In genomic region chr6:23835552-23835951, GRCm38 (mm10) we compare ENCODE assay signal across 20 mouse cellular contexts. TPM values are rescaled to one million over a fixed set of nuclear protein-coding genes. Genes with fewer than 3 reads are reported as not detected.
DNase-seq lines count a peak whose midpoint lies in the region; ATAC-seq lines count a peak whose summit lies in the region.
"Had no signal": no experiment of that assay in that cellular context is flagged by ENCODE, and none has a peak within 500 bp of the region (broad histone marks: within the 10 kb centered on the region; RNA-seq: fewer than 3 reads in every experiment).

No protein-coding gene starts in this region.

- WGBS in embryonic facial prominence, embryonic 10.5 days = 88% methylated on average over 4 of the region's 4 CpGs
- WGBS in forebrain, embryonic 15.5 days = 89% methylated on average over 4 of the region's 4 CpGs

- H3K4me3 ChIP-seq in embryonic facial prominence, embryonic 10.5 days = no peak overlapping the region
- no peak overlapping the region for H3K4me3 ChIP-seq in forebrain, embryonic 15.5 days
- H3K4me3 ChIP-seq: embryonic facial prominence, embryonic 12.5 days; heart, embryonic 10.5 days; kidney, embryonic 15.5 days had no signal

- no peaks in the 10 kb centered on the region for H3K36me3 ChIP-seq in embryonic facial prominence, embryonic 10.5 days (replicated peaks)
- no peaks in the 10 kb centered on the region for H3K36me3 ChIP-seq in forebrain, embryonic 15.5 days
- H3K36me3 ChIP-seq: embryonic facial prominence, embryonic 12.5 days; heart, embryonic 10.5 days; kidney, embryonic 15.5 days had no signal

- peaks cover 11% of the 10 kb centered on the region for H3K4me1 ChIP-seq in embryonic facial prominence, embryonic 10.5 days
- peaks cover 11% of the 10 kb centered on the region for H3K4me1 ChIP-seq in forebrain, embryonic 15.5 days
- H3K4me1 ChIP-seq: embryonic facial prominence, embryonic 12.5 days had no signal

- no peaks in the 10 kb centered on the region for H3K9me3 ChIP-seq in embryonic facial prominence, embryonic 10.5 days
- H3K9me3 ChIP-seq in forebrain, embryonic 15.5 days = no peaks in the 10 kb centered on the region
- H3K9me3 ChIP-seq: embryonic facial prominence, embryonic 12.5 days; heart, embryonic 10.5 days; kidney, embryonic 15.5 days had no signal

- ATAC-seq in forebrain, embryonic 15.5 days (replicated peaks) = no peak
- ATAC-seq: forebrain, postnatal 0 days; intestine, embryonic 16.5 days had no signal

- DNase-seq in cerebellum, adult 11-12 months = peak; percentile 48
- DNase-seq in cerebellum, postnatal 4 days (ENCODE audit: low spot score in 2 of 2) = no peak
- peak; percentile 45 for DNase-seq in cerebellum, adult 8-10 months
- peak; percentile 45 to 62 for DNase-seq in cerebellum, postnatal 14 days
- no peak for DNase-seq in frontal cortex, postnatal 25 days (ENCODE audit: low spot score in 2 of 2)
- no peak for DNase-seq in embryonic facial prominence, embryonic 10.5 days (ENCODE audit: low spot score)
- DNase-seq: adrenal gland, postnatal 10 days; embryo, embryonic 11 days; forebrain, postnatal 0 days; gastrocnemius, postnatal 36 days; heart, adult 18-20 months; heart, postnatal 10 days; kidney, adult 2 months had no signal

- H3K27ac ChIP-seq in embryonic facial prominence, embryonic 10.5 days (replicated peaks) = no peak overlapping the region
- no peak overlapping the region for H3K27ac ChIP-seq in forebrain, embryonic 15.5 days (replicated peaks)
- H3K27ac ChIP-seq: embryonic facial prominence, embryonic 12.5 days; heart, embryonic 10.5 days; hindbrain, embryonic 14.5 days; kidney, embryonic 15.5 days had no signal

- no peak overlapping the region for H3K9ac ChIP-seq in forebrain, embryonic 15.5 days (replicated peaks)
- H3K9ac ChIP-seq: embryonic facial prominence, embryonic 12.5 days; forebrain, postnatal 0 days; hindbrain, embryonic 14.5 days; kidney, embryonic 15.5 days had no signal

- H3K27me3 ChIP-seq in embryonic facial prominence, embryonic 10.5 days (replicated peaks; ENCODE audit: low read depth, poor library complexity, severe bottlenecking) = peaks cover 35% of the 10 kb centered on the region
- H3K27me3 ChIP-seq in forebrain, embryonic 15.5 days = no peaks in the 10 kb centered on the region

- no peak overlapping the region for H3K4me2 ChIP-seq in forebrain, embryonic 15.5 days (replicated peaks)
- H3K4me2 ChIP-seq: embryonic facial prominence, embryonic 12.5 days; hindbrain, embryonic 14.5 days; kidney, embryonic 15.5 days had no signal

RNA-seq across cellular contexts. Expression of gene Cadps2, which starts 3.7 kb away (rescaled TPM):
- polyA plus RNA-seq in embryonic facial prominence, embryonic 10.5 days (2016; fragmentation: Nextera tagmentation; extraction: Ambion mirVana) = 1.2 and 1.9 TPM in 2 replicates
- 4.9 and 6.1 TPM in 2 replicates for polyA plus RNA-seq in forebrain, embryonic 15.5 days (2015; fragmentation: Nextera tagmentation; extraction: Ambion mirVana)
- polyA plus RNA-seq: C2C12 had no signal

Comparison
In these comparisons a context has a peak if more than half of its experiments do, and no peak if none do; other contexts are left out.
1. DNase-seq: peak in cerebellum, adult 11-12 months (single experiment), cerebellum, adult 8-10 months (single experiment) and cerebellum, postnatal 14 days (2 of 2); none in cerebellum, postnatal 4 days (0 of 2), frontal cortex, postnatal 25 days (0 of 2) and embryonic facial prominence, embryonic 10.5 days (single experiment).